Mouse (Mus musculus) naive thymus-derived CD4-positive, alpha-beta T cell, adult 2 months (primary cell): ENCODE measurements around the gene 1700016H13Rik.

Experiments used
- DNase-seq: peaks from one replicate; pipeline ENCODE4 v3.0.0-alpha.2; 2011; ENCODE audit warnings: low read depth

Gene 1700016H13Rik

DNA sequence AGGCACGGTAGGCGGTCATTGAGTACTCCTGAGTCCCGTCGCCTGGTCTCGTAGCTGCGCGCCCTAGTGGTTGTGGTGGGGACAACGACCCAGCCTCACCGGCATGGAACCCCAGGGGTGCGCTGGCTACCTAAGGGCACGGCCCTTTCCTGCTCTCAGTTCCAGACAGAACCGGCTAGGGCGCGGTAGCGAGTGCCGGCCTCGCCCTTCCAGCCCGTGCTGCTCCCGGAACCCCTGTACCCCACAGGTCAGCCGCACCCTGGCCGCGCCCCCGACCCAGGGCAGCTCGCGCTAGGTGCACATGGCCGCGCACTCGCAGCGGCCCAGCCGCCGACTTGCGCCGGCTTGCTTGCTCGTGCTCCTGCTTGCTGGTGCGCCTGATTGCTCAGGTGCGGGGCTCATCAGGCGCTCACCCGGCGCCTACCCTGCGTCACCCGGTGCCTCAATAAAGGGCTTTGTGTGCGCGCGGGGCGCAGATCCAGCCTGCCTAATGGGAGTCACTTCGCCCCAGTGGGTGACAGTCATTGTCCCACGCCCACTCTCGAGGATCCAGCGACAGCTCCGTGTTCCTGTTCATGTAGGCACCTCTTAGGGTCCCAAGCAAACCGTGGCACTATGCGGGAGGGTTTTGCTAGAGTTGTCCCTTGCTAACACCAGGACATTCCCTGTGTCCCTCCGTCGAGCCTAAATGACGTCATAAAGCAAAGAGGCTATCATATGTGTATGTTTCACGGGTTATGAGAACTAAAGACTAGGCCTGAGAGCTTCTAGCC lies at the start of gene 1700016H13Rik:
Gene 1700016H13Rik, minus strand, starts transcription at position 665 of the 773 bp plus-strand sequence.
- DNase-seq: peak; percentile 77

DNA sequence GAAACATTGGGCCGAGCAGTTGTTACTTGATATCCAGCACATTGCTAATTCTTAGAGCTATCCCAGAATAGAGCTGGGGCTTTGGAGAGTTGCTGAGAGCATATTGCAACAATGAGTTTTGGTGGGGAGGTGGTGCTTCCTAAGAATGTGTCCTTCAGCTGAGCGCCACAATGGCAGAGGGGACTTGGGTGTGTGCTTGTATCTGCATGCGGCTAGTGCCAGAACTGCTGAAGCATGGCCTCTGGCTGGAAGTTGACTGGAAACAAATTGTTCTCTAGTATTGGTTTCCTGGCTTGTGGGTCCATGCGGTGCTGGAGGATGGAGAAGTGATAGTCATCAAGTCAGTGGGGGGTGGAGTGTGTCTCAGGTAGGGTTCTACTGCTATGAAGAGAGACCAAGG lies 49.5 kb upstream of the 1700016H13Rik start:
- DNase-seq: no peak

DNA sequence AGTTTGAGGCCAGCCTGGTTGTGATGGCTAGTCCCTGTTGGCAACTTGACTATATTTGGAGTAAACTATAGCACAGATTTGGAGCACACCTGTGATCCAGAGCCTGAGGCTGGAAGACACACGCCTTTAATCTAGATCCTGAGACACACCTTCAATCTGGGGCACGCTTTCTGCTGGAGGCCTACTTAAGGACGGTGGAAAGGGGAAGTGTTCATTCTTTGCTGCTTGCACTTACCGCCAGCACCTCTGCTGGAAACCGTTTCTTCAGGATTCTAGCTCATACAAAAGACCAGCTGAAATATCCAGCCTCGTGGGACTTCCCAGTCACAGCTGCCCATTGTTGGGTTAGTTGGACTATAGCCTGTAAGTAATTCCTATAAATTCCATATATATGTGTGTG lies 46.7 kb upstream of the 1700016H13Rik start:
- DNase-seq: no peak

DNA sequence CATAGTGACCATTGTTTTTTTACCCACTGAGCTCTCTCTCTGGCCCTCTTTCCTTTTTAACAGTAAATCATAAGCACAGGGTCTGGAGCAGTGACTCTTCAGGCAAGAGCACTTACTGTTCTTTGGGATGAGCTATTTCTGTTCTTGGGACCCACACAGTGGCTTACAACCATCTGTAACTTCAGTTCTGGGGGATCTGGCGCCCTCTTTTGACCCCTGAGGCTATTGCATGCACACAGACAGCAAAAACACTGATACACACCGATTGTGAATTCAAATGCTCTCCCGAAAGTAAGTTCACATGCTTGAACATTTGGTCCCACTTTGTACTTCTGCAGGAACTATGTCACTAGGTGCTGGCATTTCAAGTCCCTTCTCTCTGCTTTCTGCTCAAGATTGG lies 45.7 kb upstream of the 1700016H13Rik start:
- peak; percentile 44 for DNase-seq

GRCm38 (mm10) chr5:103700661-103701060 lies 44.9 kb upstream of the 1700016H13Rik start:
- DNase-seq: no peak

GRCm38 (mm10) chr5:103699537-103699936 lies 43.7 kb upstream of the 1700016H13Rik start:
- DNase-seq: no peak

DNA sequence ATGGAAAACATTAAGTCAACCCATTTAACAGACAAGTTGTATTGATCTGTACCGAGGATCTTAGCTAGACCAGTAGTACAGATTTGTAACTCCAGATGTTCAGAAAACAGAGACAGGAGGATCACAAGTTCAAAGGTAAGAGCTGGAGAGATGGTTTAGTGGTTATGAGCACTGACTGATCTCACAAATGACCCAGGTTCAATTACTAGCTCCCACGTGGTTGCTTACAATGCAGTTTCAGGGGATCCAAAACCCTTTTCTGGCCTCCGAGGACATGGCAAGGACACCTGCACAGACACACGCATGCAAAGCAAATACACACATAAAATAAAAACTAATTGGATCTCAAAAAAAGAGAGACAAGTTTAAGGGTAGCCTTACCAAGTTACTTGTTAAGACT lies 42.8 kb upstream of the 1700016H13Rik start:
- no peak for DNase-seq

GRCm38 (mm10) chr5:103697875-103698491 lies 42.2 kb upstream of the 1700016H13Rik start:
- peak; percentile 44 for DNase-seq

- DNase-seq: no peak
Observed at GRCm38 (mm10) chr5:103694094-103694493, 38.3 kb upstream of the 1700016H13Rik start.

- DNase-seq: peak; percentile 40
Observed at GRCm38 (mm10) chr5:103693041-103693641, 37.3 kb upstream of the 1700016H13Rik start.

DNA sequence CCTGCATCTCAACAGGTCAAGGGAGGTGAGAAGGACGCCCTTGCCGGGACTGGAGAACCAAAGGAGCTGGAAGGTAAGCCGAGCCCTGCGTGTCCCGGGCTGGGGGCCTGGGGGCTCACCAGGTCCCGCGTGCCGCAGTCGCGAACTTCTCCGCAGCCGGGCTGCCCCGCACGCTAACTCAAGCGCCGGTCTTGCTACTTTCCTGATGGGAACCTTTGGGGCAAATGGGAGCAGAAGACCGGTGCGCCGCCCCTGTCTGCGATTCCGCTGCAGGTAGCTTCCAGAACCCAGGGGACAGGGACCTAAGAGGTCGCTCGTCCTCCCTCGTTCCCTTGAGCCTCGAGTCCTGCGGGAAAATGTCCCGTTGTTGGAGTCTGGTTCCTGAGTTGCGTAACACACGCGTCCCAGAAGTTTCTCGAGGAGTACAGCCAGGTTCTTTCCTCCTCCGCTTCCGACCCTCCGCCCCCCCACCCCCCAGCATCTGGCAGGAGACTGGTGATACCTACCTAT lies 36.8 kb upstream of the 1700016H13Rik start:
- DNase-seq: no peak

GRCm38 (mm10) chr5:103691624-103692530 lies 36.1 kb upstream of the 1700016H13Rik start, which contains the start of gene Aff1:
Aff1 (plus strand) TSS chr5:103692374.
- peak; percentile 93 for DNase-seq

GRCm38 (mm10) chr5:103691171-103691570 lies 35.4 kb upstream of the 1700016H13Rik start:
- no peak for DNase-seq

DNA sequence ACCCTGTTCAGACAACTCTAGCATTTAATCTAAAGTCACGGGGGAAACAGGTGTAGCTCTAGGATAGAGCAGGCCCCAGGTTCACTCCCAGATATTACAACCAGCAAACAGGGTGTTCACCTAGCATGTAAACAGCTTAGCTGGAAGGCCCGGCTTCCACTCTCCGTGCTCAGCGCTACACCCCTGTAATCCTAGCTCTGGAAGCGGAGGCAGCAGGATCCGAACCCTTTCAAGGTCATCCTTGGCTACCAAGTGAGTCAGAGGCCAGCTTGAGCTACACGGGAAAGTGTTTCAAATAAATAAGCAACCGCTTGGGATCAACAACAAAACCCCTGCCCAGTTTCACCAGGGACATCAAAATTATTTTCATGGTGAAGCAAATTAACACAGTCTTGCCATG lies 34.4 kb upstream of the 1700016H13Rik start:
- DNase-seq: no peak

GRCm38 (mm10) chr5:103689645-103690044 lies 33.8 kb upstream of the 1700016H13Rik start:
- no peak for DNase-seq

DNA sequence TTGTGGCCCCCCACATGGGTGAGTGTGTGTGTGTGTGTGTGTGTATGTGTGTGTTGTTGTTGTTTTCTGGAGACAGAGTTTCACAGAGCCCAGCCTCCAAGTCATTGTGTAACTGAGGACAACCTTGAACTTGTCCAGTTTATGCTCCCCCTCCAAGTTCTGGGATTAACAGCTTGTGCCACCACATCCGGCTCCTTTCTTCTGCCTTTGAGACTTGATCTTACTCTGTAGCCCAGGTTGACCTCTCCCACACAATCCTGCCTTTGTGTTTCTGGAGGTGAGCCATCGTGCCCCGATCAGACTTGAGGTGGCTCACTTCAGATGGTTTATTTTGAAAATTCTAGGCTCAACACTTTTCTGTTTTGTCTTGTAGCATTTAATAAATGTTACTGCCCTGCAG lies 26.0 kb upstream of the 1700016H13Rik start:
- no peak for DNase-seq

DNA sequence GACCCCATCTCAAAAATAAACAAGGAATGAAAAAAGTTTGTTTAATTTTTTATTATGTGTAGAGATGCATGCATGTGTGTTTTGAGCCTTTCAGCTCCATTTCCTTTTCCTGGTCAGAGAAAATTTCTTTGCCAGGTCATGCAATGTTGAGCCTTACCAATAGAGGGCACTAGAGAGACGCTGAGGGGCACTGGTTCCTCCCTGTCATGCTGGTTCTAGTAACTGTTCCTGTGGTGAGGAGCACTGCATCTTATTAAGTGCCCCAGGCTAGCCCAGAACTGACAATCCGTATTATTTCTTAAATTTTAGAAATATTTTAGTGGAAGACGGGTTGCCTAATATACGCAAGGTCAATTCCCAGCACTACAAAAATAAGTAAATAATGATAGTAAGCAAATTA lies 24.6 kb upstream of the 1700016H13Rik start:
- peak; percentile 88 for DNase-seq

GRCm38 (mm10) chr5:103678974-103679373 lies 23.2 kb upstream of the 1700016H13Rik start:
- DNase-seq: no peak

DNA sequence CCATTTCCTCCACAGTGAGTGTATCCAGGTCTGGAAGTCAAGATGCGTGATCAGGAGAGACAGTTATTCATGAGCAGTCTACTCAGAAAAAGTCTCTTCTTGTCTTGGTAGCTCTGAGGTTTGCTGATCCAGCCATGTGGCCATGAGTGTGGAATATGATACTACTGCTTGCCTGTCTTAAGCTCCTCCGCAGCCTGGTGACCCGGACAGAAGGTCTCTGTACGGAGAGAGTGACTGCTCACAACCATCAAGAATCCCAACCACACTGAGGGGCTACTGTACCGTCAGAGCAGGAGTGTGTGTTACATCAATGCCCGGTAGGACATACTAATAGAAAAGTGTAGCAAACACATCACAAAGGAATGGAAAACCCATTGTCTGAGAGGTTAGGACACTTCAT lies 22.1 kb upstream of the 1700016H13Rik start:
- no peak for DNase-seq

DNA sequence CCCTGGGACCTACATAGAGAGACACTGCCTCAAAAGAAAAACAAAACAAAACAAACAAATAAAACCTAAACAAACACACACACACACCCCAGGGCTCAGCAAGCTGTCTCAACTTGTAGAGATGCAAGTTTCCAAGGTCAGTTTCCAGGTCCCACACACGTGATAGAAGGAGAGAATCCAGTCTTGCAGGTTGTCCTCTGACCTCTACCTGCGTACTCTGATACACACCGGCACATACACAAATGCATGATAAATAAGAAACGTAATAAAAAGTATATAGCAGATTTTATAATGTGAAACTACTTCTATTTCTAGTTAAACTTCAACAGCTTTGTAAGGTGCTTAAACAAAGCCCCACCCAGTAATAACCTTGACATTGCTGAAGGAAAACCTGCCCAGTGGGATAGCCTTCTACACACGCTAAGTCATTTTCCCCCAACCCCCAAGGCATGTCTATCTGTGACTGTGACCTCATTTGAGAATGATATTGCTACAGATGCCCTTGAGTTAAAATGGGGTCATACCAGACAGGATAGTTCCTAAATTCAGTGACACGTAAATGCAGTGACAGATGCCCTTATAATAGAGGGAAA lies 20.6 kb upstream of the 1700016H13Rik start:
- no peak for DNase-seq

- no peak for DNase-seq
Observed at GRCm38 (mm10) chr5:103674482-103674881, 18.7 kb upstream of the 1700016H13Rik start.
